Mouse (Mus musculus): Measurements from ENCODE around the gene Spsb4. TPM values are rescaled to one million over a fixed set of nuclear protein-coding genes. Genes with fewer than 3 reads are reported as not detected.

Spsb4 gene
- polyA plus RNA-seq, 2 experiments = 19.9 to 28.4 TPM

DNA sequence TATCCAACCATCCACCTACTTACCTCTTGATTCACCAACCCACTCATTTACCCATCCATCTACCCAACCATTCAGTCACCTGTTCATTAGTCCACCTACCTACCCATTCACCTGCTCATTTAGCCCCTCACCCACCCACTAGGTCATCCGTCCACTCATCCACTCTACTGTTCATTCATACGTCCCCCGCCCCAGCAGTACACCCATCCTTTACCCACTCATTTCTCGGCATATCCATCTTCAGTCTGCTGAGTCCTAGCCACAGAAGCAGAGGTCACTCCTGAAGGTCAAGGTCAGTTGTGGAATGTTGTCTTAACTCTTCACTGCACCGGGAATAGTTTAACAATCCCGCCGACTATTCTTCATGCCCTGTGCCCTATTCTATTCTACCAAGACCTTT is 102.6 kb downstream of the Spsb4 start:
- Histone ChIP-seq H3K36me3 (ENCODE audit: control insufficient read depth, insufficient read depth, low read length) (no peaks in the 10 kb centered on the region), H3K27ac (replicated peaks; ENCODE audit: low read depth, low read length) (no peak overlapping the region), H3K4me2 (replicated peaks; ENCODE audit: low read depth, low read length, severe bottlenecking) (no peak overlapping the region), H3K9ac (ENCODE audit: low read depth, low read length, severe bottlenecking) (no peak overlapping the region), H3K27me3 (ENCODE audit: control insufficient read depth, insufficient read depth, low read length) (no peaks in the 10 kb centered on the region), H3K9me3 (ENCODE audit: control insufficient read depth, low read length) (no peaks in the 10 kb centered on the region), H3K4me3 (replicated peaks; ENCODE audit: low read length) (no peak overlapping the region), H3K4me1 (ENCODE audit: control insufficient read depth, insufficient read depth, low read length) (no peaks in the 10 kb centered on the region)
- ATAC-seq (ENCODE audit: low FRiP score, low read depth) (no peak), DNase-seq (ENCODE audit: low spot score) (no peak)
- no peak for TF ChIP-seq POLR2A (IDR thresholded peaks at IDR 0.05; ENCODE audit: borderline replicate concordance, extremely low read depth, insufficient read depth, insufficient read length)
- 57% methylated on average over 7 of the region's 7 CpGs for WGBS

DNA sequence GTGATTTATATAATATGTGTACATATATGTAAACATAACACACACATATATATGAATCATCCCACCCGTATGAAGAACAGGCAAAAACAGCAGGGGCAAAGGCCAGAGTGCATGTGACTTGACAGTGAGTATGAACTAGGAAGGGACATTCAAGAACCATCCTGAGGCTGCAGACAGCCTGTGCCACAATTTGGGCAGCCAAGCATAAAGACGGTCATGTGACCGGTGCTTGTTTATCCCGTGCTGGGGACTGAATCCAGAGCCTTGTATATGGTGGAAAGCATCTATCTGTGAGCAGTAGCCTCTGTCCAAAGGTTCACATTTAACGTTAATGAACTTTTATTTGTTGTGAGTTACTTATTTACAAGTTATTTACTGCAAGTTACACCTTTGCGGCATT is 103.8 kb downstream of the Spsb4 start:
- WGBS = 83% methylated on average over 6 of the region's 6 CpGs
- DNase-seq (ENCODE audit: low spot score) = no peak
- Histone ChIP-seq H3K4me3 (replicated peaks; ENCODE audit: low read length) (no peak overlapping the region), H3K27ac (replicated peaks; ENCODE audit: low read depth, low read length) (no peak overlapping the region), H3K36me3 (ENCODE audit: control insufficient read depth, insufficient read depth, low read length) (no peaks in the 10 kb centered on the region), H3K4me2 (replicated peaks; ENCODE audit: low read depth, low read length, severe bottlenecking) (no peak overlapping the region), H3K4me1 (ENCODE audit: control insufficient read depth, insufficient read depth, low read length) (no peaks in the 10 kb centered on the region), H3K9ac (ENCODE audit: low read depth, low read length, severe bottlenecking) (no peak overlapping the region), H3K9me3 (ENCODE audit: control insufficient read depth, low read length) (no peaks in the 10 kb centered on the region), H3K27me3 (ENCODE audit: control insufficient read depth, insufficient read depth, low read length) (no peaks in the 10 kb centered on the region)
- TF ChIP-seq POLR2A (IDR thresholded peaks at IDR 0.05; ENCODE audit: borderline replicate concordance, extremely low read depth, insufficient read depth, insufficient read length) = no peak
- ATAC-seq (ENCODE audit: low FRiP score, low read depth) = no peak

DNA sequence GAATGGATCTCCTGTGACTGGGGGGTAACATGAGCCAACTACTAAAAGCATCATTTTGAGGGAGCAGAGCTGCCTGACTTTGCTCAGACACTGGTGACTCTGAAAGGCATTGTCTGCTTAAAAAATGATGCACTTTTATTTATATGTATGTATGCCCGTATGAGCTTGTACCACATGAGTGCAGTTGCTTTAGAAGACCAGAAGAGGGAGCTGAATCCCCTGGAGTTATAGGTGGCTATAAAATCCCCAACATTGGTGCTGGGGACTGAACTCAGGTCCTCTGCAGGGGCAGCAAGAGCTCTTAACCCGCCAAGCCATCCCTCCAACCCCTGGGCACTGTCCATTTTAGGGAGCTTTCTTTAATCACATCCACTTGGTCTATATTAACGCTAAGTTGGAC is 104.6 kb downstream of the Spsb4 start:
- WGBS = 91% methylated on average over 3 of the region's 3 CpGs
- ATAC-seq (ENCODE audit: low FRiP score, low read depth) (no peak), DNase-seq (ENCODE audit: low spot score) (no peak)
- Histone ChIP-seq H3K27me3 (ENCODE audit: control insufficient read depth, insufficient read depth, low read length) (no peaks in the 10 kb centered on the region), H3K4me2 (replicated peaks; ENCODE audit: low read depth, low read length, severe bottlenecking) (no peak overlapping the region), H3K27ac (replicated peaks; ENCODE audit: low read depth, low read length) (no peak overlapping the region), H3K4me3 (replicated peaks; ENCODE audit: low read length) (no peak overlapping the region), H3K9me3 (ENCODE audit: control insufficient read depth, low read length) (no peaks in the 10 kb centered on the region), H3K36me3 (ENCODE audit: control insufficient read depth, insufficient read depth, low read length) (no peaks in the 10 kb centered on the region), H3K4me1 (ENCODE audit: control insufficient read depth, insufficient read depth, low read length) (no peaks in the 10 kb centered on the region), H3K9ac (ENCODE audit: low read depth, low read length, severe bottlenecking) (no peak overlapping the region)
- TF ChIP-seq POLR2A (IDR thresholded peaks at IDR 0.05; ENCODE audit: borderline replicate concordance, extremely low read depth, insufficient read depth, insufficient read length) = no peak

DNA sequence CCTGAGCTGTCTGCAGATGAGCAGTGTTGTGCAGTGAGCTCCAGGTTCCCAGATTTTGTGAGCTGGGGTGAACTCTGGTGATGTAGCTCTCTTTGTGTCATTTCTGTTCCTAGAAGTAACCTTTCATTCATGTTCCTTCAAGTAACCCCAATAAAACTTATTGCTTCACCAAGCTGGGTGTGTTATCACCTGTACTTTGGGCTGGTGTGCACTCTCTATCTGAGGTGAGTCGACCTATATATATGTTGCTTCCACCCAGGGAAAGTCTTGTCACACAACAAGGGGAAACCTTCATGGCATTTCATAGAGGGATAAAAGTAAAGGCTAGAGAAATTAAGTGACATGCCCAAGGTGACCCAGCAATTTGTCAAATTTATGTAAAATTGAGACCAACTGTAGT is 109.1 kb downstream of the Spsb4 start:
- Histone ChIP-seq H3K4me1 (ENCODE audit: control insufficient read depth, insufficient read depth, low read length) (no peaks in the 10 kb centered on the region), H3K27ac (replicated peaks; ENCODE audit: low read depth, low read length) (no peak overlapping the region), H3K4me3 (replicated peaks; ENCODE audit: low read length) (no peak overlapping the region), H3K27me3 (ENCODE audit: control insufficient read depth, insufficient read depth, low read length) (no peaks in the 10 kb centered on the region), H3K36me3 (ENCODE audit: control insufficient read depth, insufficient read depth, low read length) (no peaks in the 10 kb centered on the region), H3K9me3 (ENCODE audit: control insufficient read depth, low read length) (no peaks in the 10 kb centered on the region), H3K9ac (ENCODE audit: low read depth, low read length, severe bottlenecking) (no peak overlapping the region), H3K4me2 (replicated peaks; ENCODE audit: low read depth, low read length, severe bottlenecking) (no peak overlapping the region)
- ATAC-seq (ENCODE audit: low FRiP score, low read depth) = no peak
- 91% methylated on average over 1 of the region's 1 CpGs for WGBS
- TF ChIP-seq POLR2A (IDR thresholded peaks at IDR 0.05; ENCODE audit: borderline replicate concordance, extremely low read depth, insufficient read depth, insufficient read length) = no peak
- DNase-seq (ENCODE audit: low spot score) = no peak

DNA sequence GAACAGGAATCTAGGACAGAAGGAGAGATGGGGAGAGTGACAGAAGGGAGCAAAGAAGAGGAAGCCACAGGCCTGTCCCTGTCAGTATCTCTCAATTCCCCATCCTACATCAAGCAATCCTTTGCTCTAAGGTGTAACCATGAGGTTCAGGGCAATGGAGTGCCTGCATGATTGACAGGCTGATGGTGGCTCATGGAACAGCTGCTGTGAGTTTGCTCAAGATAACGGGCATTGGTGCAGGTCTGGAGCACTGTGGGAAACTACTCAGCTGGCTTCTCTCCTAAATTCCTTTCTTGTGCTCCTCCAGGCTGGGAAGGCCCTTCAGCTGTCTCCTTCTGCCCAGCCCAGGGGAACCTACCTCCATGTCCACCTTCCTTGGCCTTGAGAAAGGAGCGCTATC is 109.9 kb downstream of the Spsb4 start:
- H3K9me3 ChIP-seq (ENCODE audit: control insufficient read depth, low read length) = no peaks in the 10 kb centered on the region
- no peak for TF ChIP-seq POLR2A (IDR thresholded peaks at IDR 0.05; ENCODE audit: borderline replicate concordance, extremely low read depth, insufficient read depth, insufficient read length)
- no peak overlapping the region for H3K27ac ChIP-seq (replicated peaks; ENCODE audit: low read depth, low read length)
- no peaks in the 10 kb centered on the region for H3K27me3 ChIP-seq (ENCODE audit: control insufficient read depth, insufficient read depth, low read length)
- DNase-seq (ENCODE audit: low spot score) = no peak
- H3K36me3 ChIP-seq (ENCODE audit: control insufficient read depth, insufficient read depth, low read length) = no peaks in the 10 kb centered on the region
- ATAC-seq (ENCODE audit: low FRiP score, low read depth) = no peak
- H3K4me3 ChIP-seq (replicated peaks; ENCODE audit: low read length) = no peak overlapping the region
- no peak overlapping the region for H3K4me2 ChIP-seq (replicated peaks; ENCODE audit: low read depth, low read length, severe bottlenecking)
- no peak overlapping the region for H3K9ac ChIP-seq (ENCODE audit: low read depth, low read length, severe bottlenecking)
- no peaks in the 10 kb centered on the region for H3K4me1 ChIP-seq (ENCODE audit: control insufficient read depth, insufficient read depth, low read length)
- 73% methylated on average over 2 of the region's 2 CpGs for WGBS

All from limb, embryonic 14.5 days (tissue).